Mouse (Mus musculus) CH12.LX (cell line): ENCODE results near the gene Pnpla2.

ENCODE experiments used
- CHD2 ChIP-seq: IDR thresholded peaks from 2 replicates; pipeline ENCODE4 v1.6.1; 2011; ENCODE audit warnings: low read length, improper control_type of control experiment
- CTCF ChIP-seq, 2 experiments: IDR thresholded peaks in 1 of 2; conservative IDR thresholded peaks in 1 of 2; 2 replicates each; pipeline ENCODE4 v1.5.1; 2011 to 2012; ENCODE audit warnings: low read depth in 2 of 2, low read length in 2 of 2, improper control_type of control experiment in 1 of 2, inconsistent platforms in 1 of 2, mild to moderate bottlenecking in 1 of 2, moderate library complexity in 1 of 2
- E2F4 ChIP-seq: IDR thresholded peaks from 2 replicates; pipeline ENCODE4 v1.6.1; 2011; ENCODE audit warnings: low read depth, low read length, improper control_type of control experiment; ENCODE audit not compliant: insufficient replicate concordance
- EP300 ChIP-seq: IDR thresholded peaks from 2 replicates; pipeline ENCODE4 v1.6.1; 2011; ENCODE audit warnings: low read length, improper control_type of control experiment
- ETS1 ChIP-seq: conservative IDR thresholded peaks from 2 replicates; pipeline ENCODE4 v1.6.1; 2012; ENCODE audit warnings: low read depth, mild to moderate bottlenecking, inconsistent platforms, low read length, improper control_type of control experiment, moderate library complexity
- IRF4 ChIP-seq: IDR thresholded peaks from 2 replicates; pipeline ENCODE4 v1.6.1; 2014; ENCODE audit warnings: low read depth, mild to moderate bottlenecking, inconsistent platforms, low read length, improper control_type of control experiment
- POLR2A ChIP-seq: IDR thresholded peaks from 2 replicates; pipeline ENCODE4 v1.6.1; 2011; ENCODE audit warnings: low read depth, mild to moderate bottlenecking, improper control_type of control experiment, low read length
- TCF12 ChIP-seq: IDR thresholded peaks from 2 replicates; pipeline ENCODE4 v1.6.1; 2014; ENCODE audit warnings: low read depth, mild to moderate bottlenecking, inconsistent platforms, low read length, improper control_type of control experiment
- UBTF ChIP-seq: IDR thresholded peaks from 2 replicates; pipeline ENCODE4 v1.6.1; 2012; ENCODE audit warnings: low read depth, mild to moderate bottlenecking, inconsistent platforms, low read length, improper control_type of control experiment, moderate library complexity
- USF1 ChIP-seq: IDR thresholded peaks from 2 replicates; pipeline ENCODE4 v1.6.1; 2014; ENCODE audit warnings: low read depth, mild to moderate bottlenecking, inconsistent platforms, low read length, improper control_type of control experiment

GRCm38 (mm10) chr7:141476226-141476980, 21.4 kb downstream of the Pnpla2 start:
- TF ChIP-seq CTCF (conservative IDR thresholded peaks at IDR 0.05 in 1 of 2, IDR thresholded peaks at IDR 0.05 in 1 of 2; ENCODE audit: low read depth in 2 of 2, low read length in 2 of 2): 0 out of 4 replicates have a peak, but pooled peaks of 1 of the 2 experiments have one; percentile 6
- no peak for TF ChIP-seq UBTF
- no peak for TF ChIP-seq POLR2A
- no peak for TF ChIP-seq EP300
- TF ChIP-seq TCF12: no peak; the same call in 1 of the 2 replicates
- TF ChIP-seq USF1: no peak
- peak; percentile 80; the same call in 1 of the 2 replicates for TF ChIP-seq CHD2
- no peak for TF ChIP-seq E2F4
- no peak for TF ChIP-seq ETS1
- TF ChIP-seq IRF4: no peak
